Mouse (Mus musculus): Measurements from ENCODE around the gene Glp1r.

Gene Glp1r

GRCm38 (mm10) chr17:30901627-30902026, at the start of gene Glp1r:
TSS of gene Glp1r (plus strand) at chr17:30901817.
- peak in 1 of 2 experiments; percentile 8 for DNase-seq (ENCODE audit: low spot score in 2 of 2)

DNA sequence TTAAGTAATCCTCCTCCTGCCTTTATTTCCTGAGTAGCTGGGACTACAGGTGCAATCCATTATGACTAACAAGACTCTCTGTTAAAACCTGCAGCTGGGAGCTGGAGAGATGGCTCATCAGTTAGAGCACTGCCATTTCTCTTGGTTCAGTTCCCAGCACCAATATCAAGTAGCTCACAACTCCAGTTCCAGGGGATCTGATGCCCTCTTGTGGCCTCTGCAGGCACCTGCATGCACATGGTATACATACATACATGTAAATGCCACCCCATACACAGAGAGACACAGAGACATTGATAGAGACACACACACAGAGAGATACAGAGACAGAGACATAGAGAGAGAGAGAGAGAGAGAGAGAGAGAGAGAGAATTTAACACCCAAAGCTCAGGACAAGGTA, 49.3 kb upstream of the Glp1r start:
- DNase-seq (ENCODE audit: low spot score in 2 of 2), result no peak

- no peak for DNase-seq (ENCODE audit: low spot score in 2 of 2)
Observed at GRCm38 (mm10) chr17:30857347-30857746, 44.3 kb upstream of the Glp1r start.

- DNase-seq (ENCODE audit: low spot score in 2 of 2), result no peak
Observed at GRCm38 (mm10) chr17:30858586-30859259, 42.9 kb upstream of the Glp1r start.

GRCm38 (mm10) chr17:30859989-30860585, 41.5 kb upstream of the Glp1r start:
- no peak for DNase-seq (ENCODE audit: low spot score in 2 of 2)

DNA sequence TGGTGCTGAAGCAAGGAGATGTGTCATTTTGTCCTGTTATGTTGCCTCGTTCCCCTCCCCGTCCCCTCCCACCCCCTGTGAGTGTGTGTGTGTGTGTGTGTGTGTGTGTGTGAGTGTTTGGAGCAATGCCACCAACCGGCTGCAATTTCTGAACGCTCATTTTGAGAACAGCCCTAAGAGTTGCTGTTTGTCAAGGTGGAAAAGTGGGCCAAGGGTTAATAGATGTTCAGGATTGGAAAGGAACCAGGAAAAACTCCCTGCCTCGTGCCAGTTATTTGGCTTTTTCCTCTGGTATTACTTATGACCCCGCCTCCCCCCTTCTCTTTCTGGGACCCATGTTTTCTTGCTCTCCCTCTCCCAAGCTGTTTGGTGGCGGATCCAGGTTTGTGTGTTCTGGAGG, 41.0 kb upstream of the Glp1r start:
- DNase-seq (ENCODE audit: low spot score in 2 of 2), result no peak

GRCm38 (mm10) chr17:30866281-30866680, 35.3 kb upstream of the Glp1r start:
- no peak for DNase-seq (ENCODE audit: low spot score in 2 of 2)

GRCm38 (mm10) chr17:30866966-30867365, 34.7 kb upstream of the Glp1r start:
- no peak for DNase-seq (ENCODE audit: low spot score in 2 of 2)

GRCm38 (mm10) chr17:30871040-30871439, 30.6 kb upstream of the Glp1r start:
- DNase-seq (ENCODE audit: low spot score in 2 of 2), result no peak

- DNase-seq (ENCODE audit: low spot score in 2 of 2), result no peak
Observed at GRCm38 (mm10) chr17:30874276-30874675, 27.3 kb upstream of the Glp1r start.

DNA sequence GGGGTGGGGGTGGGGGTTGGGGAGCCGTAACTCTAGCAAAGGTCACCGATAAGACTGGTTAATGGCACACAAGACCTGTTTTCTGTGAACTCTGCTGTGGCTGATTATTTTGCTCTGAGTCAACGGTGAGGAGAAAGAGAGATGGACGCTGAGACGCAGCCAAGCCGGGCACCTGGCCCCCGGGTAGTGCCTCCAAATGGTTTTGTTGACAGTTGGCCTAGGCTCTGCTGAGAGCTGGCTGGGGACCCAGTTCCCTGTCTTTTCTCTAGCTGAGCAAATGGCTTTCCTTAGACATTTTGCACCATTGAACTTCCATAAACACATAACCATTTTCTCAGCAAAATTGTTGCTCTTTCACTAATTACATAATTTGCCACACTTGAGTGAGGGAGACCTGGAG, 24.2 kb upstream of the Glp1r start:
- DNase-seq (ENCODE audit: low spot score in 2 of 2), result peak; percentile 13 to 14

DNA sequence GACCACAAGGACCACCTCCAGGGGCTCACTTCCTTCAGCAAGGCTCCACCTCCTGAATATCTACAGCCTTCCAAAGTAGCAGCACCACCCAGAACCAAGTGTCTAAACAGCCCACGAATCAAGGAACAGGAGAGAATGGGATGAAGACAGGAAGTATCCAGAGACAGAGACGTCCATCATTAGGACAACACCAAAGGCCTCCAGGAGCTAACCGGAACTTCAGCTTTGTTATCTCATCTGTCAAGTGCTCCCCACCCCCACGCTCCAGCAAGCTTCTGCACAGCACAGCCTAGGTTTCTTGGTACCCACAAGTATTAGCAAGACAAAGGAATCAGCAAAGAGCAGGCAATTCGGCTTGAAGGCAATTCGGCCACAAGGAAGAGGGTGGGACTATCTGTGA, 23.0 kb upstream of the Glp1r start:
- no peak for DNase-seq (ENCODE audit: low spot score in 2 of 2)

DNA sequence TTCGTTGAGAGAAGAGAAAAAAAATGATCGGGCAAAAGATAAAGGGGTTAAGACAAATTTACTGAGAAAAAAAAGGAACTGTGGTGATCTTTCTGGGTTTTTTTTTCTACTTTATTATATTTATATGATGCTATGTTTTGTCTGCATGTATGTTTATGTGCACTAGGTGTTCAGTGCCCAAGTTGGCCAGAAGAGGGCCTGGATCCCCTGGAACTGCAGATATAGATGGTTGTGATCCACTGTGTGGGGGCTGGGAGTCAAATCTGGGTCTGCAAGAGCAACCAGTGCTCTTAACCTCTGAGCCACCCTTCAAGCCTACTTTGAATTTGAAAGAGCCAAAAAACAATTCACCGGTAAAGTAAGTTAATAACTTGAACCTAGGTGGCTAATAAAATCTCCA, 21.2 kb upstream of the Glp1r start:
- no peak for DNase-seq (ENCODE audit: low spot score in 2 of 2)

- no peak for DNase-seq (ENCODE audit: low spot score in 2 of 2)
Observed at GRCm38 (mm10) chr17:30881001-30881400, 20.6 kb upstream of the Glp1r start.

- no peak for DNase-seq (ENCODE audit: low spot score in 2 of 2)
Observed at GRCm38 (mm10) chr17:30882206-30882605, 19.4 kb upstream of the Glp1r start.

- no peak for DNase-seq (ENCODE audit: low spot score in 2 of 2)
Observed at GRCm38 (mm10) chr17:30883534-30883933, 18.1 kb upstream of the Glp1r start.

DNA sequence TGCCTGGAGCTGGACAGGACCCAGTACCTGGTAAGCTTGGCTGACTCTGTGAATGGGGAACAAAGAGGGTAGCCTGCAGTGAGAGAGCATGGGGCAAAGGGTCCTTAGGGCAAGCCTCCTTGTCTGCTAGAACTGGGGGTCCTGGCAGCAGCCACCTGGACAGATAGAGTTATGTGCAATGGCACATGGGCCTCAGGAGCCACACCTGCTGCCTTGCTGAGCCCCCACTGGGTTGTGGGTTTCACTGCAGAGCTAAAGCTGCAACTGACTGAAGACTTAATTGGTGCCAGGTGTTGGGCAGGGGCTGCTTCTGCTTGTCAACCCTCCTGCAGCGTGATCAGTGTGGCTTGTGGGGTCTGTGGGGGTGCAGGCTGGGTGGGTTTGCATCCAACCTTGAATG, 9.5 kb upstream of the Glp1r start:
- no peak for DNase-seq (ENCODE audit: low spot score in 2 of 2)

- no peak for DNase-seq (ENCODE audit: low spot score in 2 of 2)
Observed at GRCm38 (mm10) chr17:30892730-30893129, 8.9 kb upstream of the Glp1r start.

DNA sequence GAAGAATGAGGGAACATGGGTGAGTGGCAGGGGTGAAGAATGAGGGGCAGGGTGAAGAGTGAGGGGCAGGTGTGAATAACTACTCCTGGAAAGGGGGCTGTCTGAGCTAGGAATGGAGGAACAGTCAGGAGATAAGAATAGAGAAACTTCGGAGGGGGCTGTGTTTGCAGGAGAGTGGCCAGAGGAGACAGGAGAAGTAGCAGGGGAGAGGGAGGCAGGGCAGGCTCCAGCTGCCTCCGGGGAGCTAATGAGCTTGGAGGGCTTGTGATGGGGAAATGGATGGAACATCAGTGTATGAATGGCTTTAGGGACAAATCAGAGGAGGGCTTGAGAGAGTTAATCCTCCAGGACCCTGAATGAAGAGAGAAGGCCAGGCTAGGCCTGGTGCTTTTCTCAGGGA, 4.5 kb upstream of the Glp1r start:
- no peak for DNase-seq (ENCODE audit: low spot score in 2 of 2)

DNA sequence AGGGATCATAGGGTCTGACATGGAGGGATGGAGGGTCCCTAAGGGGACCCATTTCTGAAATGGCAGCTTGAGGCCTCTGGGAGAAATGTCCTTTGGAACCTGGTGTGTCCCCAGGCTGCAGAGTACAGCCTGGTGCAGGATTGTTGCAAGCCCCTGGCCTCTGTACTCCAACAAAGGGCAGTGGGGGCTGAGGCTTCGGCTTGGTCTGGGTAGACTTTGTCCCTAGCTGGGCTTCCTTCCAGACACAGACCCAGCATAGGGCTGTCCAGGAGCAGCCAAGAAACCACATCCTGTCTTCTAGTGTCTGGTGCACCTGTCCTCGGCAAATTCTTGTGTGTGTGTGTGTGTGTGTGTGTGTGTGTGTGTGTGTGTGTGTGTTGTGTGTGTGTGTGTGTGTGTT, 2.5 kb downstream of the Glp1r start:
- no peak for DNase-seq (ENCODE audit: low spot score in 2 of 2)

DNA sequence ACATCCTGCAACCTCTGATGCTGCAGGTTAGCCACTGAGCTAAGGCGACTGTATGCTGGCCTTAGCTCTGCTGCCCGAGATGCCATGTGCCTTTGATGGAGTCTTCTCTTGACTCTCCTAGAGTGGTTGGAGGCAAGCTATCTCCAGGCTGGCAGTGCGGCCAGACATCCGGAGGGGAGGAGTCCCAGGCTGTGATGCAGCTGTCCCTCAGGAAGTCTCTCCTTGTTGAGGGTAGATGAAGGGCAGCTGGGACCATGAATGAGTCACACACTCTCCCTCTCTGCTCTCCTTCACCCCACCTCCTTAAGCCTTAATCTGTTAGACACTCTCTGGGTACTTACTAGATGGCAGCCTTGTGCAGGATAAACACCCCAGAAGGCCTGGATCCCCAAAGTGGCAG, 6.0 kb downstream of the Glp1r start:
- DNase-seq (ENCODE audit: low spot score in 2 of 2), result no peak

DNA sequence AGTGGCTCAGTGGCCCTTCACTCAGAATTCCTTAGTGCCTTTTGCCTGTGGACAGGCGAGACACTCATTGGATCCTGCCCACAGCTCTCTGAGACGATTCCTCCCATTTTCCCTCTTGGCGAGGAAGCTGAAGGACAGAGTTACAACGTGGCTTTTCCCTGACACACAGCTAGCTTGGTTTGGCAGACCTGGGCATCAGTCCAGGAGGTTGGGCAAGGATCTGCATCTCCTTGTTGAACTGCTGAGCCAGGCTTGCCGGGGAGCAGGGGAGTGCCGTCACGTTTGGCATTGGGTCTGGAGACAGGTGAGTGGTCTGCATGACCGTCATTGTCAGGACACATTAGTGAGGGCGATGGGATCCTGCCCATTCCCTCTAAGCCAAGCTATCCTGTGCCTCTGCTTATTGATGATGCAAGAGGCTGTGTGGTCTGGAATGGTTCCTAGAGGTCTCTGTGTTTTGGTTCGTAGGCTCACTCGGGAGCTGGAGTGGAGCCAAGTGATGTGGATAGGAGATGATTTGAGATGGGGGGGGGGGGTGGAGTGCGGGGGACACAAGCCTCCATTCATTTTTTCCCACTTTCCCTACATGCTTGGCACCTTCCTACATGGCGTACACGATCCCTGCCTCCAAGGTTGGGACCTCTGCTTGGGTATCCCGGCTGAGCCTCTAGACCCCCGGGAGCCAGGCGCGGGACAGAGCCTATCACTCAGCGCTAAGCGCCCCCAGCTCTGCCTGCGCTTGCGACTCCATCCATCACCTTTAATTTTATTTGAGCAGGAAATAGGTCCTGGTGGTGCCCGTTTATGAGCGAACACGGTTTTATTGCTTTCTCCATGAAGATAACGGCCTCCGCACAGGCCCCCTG, 9.5 kb downstream of the Glp1r start:
- peak in 1 of 2 experiments; percentile 9 for DNase-seq (ENCODE audit: low spot score in 2 of 2)

GRCm38 (mm10) chr17:30911732-30912088, 10.1 kb downstream of the Glp1r start:
- DNase-seq (ENCODE audit: low spot score in 2 of 2), result no peak
